Mouse (Mus musculus) left cerebral cortex, postnatal 14 days (tissue): Measurements from ENCODE around the gene Zfp526. TPM values are rescaled to one million over a fixed set of nuclear protein-coding genes. Genes with fewer than 3 reads are reported as not detected.

Experiments
- DNase-seq, 2 experiments: peaks; one replicate each; pipeline ENCODE4 v3.0.0; 2021 to 2022; ENCODE audit warnings: low spot score in 2 of 2, mixed read lengths in 1 of 2
- intact Hi-C: fragments of 180-260 bp; cut with DNase I; formaldehyde crosslinking; loops from one replicate; pipeline ENCODE4 v1.15.1; 2025
- total RNA-seq, 2 experiments: library from RNA; stranded (reverse); gene quantifications; 2 replicates each; pipeline ENCODE4 v1.2.3; 2021

Gene Zfp526
- total RNA-seq, 2 experiments from 2014 or later = 9.2 to 10.3 TPM

DNA sequence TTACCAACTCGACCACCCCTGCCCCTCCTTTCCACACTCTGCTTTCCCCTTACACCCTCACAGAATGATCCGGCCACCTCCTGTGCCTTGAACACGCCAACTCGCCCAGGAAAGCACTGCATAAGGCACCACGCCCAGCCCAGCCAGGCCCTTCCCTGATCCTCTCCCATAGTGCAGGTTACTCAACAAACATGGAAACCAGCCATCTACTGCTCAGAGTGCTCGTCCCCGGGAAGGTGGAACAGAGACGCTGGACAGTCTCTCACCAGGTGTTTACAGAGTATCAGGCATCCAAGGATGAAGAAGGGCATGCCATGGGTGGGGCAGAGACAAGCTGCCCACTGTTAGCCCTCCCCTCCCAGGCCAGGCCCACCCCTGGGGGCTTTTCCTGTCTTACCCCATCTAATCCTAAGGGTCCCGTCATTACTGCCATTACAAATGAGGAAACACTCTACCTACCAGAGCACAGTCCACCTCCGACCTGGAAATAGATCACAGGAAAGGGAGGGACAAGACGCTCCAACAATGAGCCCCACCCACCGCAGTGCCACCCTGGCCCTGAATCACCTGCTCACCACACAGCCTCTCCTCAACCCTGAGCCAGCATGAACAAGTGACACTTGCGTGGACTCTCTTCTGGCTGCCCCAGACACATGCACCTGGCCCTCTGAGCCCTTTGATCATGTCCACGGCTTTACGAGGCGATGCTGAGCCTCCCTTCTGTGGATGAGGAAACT lies 15.0 kb upstream of the Zfp526 start:
- intact Hi-C loops = no loop called here
- no peak for DNase-seq

DNA sequence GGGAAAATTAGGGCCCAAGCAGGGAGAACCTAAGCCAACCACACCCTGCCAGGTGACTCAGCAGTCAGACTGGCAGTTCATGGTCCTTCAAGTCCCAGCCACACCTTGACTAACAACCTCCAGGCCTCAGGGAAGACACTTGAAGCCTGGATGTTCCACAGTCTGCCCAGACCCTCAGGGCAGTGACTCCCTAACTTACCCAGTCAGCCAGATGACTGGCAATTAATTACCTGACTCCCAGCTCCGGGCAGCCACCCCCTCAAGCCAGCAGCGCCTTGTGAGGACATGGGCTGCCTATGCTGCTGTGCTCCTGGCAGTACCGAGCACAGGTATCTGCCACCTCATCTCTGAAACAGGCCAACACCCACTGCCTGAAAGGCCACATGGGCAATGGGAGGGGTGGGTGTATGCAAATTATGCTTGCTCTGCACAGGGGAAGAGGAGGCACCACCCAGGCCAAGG lies 12.0 kb upstream of the Zfp526 start:
- no peak for DNase-seq
- intact Hi-C loops = no loop called here

DNA sequence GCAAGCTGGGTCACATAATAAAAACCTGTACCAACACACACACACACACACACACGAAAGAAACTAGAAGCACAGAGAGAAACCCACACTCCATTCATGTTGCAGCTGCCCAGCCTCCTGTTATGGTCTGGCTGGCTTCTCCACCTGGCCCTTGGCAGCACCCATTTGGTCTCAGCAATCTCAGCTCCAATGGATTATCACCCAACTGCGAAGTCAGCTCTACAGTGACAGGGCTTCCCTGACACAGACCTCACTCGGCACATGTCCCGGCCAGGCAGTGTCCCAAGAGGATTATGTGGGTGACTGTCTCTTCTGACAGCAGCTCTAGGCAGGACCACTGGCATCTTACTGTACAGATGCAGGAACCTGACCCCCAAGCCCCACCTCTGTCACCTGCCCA lies 10.7 kb upstream of the Zfp526 start:
- DNase-seq = no peak
- intact Hi-C loops = no loop called here

DNA sequence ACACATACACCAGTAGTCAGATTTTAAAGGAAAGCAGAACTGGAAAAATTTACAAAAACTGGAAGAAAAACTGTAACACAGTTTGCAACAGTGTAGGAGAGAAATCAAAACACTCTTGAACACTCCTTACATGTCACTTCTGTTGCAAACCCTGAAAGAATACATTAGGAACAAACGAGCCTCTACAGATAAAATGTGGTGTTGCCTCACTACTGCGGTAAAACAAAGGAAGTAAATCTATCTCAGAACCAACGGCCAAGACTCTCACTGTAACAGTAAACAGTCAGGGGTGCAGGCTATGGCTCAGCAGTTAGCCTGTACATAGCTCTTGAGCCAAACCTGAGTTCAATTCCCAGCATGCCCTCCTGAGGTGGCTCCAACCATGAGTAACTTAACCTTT lies 8.1 kb upstream of the Zfp526 start:
- no peak for DNase-seq
- intact Hi-C loops = no loop called here

DNA sequence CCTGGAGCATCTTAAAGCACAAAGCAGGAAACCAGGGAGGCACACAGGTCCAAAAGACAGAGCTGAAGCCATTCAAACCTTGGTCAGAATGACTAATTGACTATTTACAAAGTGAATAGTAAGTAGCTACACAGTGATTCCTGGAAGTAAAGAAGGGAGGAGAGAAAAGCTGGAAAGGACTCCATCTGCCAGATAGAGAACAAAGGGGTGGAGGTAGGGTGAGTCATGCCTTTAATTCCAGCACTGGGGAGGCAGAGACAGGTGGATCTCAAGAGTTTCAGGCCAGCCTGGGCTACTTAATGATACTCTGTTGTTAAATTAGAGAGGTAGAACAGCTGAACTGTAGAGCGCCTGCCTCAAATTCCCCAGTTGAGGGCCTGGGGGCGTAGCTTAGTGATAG lies 7.1 kb upstream of the Zfp526 start:
- intact Hi-C loops = no loop called here
- no peak for DNase-seq

DNA sequence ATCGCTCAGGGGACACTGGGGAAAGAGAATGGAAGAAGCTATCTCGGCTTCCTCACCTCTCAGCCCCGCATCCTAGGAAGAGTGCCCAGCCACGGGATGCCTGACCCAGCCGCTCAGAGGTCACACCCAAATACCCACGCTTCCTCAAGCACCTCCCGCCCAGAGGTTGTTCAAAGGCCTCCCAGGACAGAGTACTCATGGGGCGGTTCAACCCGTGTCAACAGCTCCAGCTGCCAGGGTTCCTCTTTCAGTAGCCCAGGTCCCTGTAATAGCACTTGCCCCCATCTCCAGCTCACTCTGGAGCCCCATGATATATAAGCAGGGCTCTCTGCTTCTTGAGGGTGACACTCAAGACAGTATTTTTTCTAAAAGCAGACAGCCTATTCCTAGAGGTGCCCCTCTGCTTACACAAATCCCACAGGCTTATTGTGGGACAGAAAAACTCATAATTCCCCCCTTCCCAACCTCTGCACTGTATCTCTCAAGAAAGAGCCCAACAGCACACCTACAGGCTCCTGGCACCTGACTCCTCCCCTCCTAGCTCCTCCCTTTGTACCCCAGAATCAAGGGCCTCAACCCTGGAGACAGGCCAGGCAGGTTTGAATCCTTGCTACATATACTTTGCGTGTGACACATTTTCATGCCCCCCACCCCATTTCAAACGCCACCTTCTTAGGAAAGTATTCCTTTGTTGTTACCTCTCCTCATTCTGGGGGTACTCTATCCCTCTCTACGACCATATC lies 3.4 kb upstream of the Zfp526 start:
- intact Hi-C loops = no loop called here
- no peak for DNase-seq

DNA sequence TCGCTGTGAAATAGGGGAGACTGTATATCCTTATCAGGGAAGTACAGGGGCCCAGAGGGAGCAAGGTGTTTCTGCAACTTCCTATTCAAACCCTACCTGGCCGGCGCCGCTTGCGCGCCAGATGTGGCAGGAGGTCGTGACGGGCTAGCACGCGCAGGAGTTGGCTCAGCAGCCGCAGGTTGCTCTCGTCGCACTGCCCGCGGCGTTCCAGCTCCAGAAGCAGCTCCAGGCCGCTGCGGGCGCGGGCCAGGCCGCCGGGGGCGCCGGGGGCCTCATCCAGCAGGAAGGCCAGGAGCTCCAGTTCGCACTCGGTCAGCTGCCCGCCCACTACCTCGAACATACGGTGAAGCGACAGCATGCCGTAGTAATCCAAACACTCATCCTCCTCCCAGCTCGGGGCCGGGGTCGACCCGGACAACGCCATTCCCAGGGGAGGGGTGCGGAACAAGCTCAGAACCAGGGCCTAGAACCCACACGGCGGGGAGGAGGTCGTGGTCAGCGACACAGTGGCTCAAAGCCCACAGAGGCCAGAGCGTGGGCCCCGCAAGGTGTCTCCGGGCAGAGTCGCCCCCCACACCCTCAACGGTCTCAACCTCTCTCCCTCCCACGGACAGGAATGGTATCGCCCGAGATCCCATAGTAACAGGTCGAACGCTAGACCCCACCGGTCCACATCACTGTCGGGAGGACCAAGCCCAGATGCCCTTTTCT lies 2.4 kb upstream of the Zfp526 start:
- DNase-seq = peak in 1 of 2 experiments; percentile 37
- intact Hi-C loops = no loop called here

DNA sequence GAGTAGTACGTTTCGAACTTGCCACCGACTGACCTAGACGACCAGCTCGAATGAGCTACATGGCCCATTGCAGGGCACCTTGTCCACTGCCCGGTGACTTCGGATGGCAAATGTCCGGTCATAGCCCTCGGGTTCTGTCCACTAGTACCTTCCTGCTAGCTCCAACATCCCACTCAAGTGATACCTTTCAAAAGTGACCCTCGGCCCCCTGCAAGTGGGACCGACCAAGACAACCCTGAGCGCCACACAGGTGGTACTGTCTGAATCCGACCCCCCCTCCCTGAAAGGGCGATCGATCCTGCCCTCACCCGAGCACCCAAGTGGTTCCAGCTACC lies 1.8 kb upstream of the Zfp526 start:
- peak in 1 of 2 experiments; percentile 31 for DNase-seq

DNA sequence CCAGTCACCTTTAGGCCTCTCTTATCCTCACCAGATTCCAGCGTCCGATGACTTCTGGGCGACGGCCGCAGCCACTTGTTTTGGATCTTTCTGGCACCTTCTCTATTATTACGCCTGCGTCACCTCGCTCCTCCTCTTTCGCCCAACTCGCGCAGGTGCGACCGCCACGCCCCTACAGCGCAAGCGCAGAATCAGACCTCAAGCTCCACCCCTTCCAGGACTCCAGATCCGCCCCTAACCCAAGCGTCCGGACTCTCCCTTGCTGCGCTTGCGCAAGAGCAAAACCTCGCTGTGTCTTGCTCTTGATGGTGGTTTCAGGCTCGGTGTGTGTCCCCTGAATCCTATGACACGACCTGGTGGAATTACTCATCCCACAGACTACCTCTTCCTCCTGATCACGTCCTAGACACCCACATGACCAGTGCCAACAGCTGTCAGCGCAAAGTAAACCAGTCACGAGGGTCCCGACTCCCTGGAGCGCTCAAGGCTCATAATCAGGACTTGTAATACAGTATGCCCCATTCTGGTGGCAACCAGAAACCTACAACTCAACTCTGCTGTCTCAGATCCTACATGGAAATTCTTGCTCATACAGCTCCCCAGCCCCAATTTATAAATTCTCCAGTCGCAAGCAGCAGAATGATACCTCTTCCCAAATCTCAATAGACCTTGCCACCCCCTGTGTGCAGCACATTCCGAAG lies 1.3 kb upstream of the Zfp526 start:
- intact Hi-C loops = no loop called here
- DNase-seq = peak; percentile 94 to 95

More for the DNA sequence above, 1.8 kb upstream of the Zfp526 start:
- intact Hi-C loops = no loop called here

DNA sequence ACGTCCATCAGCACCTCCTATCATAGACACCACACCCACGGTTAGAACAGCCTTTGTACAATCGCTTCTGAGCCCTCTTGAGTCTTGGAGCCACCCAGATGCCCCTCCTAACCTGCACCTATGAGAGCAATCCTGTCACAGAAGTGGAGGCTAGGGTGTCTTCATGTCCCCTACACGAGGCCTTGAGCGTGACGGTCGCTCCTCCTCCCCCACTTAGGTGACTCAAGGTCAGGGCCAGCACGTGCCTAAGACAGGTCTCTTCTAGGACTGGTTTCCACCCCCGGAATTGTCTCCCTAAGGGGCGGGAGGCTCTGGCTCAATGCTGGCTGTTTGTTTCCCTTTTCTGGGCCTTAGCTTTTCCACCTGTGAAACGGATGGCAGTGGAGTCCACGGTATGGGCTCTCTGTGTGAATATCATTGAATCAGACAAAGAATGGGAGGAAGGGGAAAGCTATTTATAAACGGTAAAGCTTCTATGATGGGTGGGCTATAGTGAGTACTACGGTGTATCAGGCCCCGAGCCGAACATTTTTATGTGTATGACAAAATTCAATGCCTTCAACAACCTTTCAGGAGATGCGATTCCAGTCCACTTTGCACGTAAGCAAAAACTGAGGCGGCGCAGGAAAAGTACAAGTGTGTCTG lies 646 bp upstream of the Zfp526 start, which contains the start of gene Dedd2:
Gene Dedd2, minus strand, starts transcription at position 159 of the 645 bp plus-strand sequence.
- DNase-seq = no peak
- intact Hi-C loops = no loop called here

DNA sequence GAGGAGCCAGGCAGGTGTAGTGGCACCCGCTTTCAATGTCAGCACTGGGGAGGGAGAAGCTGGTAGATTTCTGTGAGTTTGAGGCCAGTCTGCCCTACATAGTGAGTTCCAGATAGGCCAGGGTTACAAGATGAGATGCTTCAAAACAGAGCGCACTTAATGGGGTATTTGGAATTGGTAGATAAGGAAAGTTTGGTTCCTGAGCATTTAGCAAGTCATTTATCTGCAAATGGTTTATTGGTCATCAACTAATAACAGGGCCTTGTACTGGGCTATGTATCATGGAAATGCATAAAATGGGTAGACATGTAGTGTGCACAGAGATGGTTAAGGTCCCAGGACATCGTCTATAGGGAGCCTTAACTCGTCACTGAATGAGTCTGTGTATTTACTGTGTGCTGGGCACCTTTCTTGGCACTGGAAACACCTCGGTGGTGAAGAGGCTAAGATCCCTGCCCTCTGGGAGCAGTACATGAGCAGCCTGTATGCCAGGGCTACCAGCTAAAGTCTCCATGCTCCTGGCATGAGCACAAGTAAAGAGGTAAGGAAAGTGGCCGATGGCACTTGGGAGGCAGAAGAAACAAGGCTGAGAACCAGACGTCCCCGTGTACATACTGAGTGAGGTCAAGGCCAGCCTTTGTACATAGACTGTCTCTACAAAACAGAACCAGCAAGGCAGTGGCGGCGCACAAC lies 1.2 kb downstream of the Zfp526 start:
- intact Hi-C loops = no loop called here
- DNase-seq = no peak

DNA sequence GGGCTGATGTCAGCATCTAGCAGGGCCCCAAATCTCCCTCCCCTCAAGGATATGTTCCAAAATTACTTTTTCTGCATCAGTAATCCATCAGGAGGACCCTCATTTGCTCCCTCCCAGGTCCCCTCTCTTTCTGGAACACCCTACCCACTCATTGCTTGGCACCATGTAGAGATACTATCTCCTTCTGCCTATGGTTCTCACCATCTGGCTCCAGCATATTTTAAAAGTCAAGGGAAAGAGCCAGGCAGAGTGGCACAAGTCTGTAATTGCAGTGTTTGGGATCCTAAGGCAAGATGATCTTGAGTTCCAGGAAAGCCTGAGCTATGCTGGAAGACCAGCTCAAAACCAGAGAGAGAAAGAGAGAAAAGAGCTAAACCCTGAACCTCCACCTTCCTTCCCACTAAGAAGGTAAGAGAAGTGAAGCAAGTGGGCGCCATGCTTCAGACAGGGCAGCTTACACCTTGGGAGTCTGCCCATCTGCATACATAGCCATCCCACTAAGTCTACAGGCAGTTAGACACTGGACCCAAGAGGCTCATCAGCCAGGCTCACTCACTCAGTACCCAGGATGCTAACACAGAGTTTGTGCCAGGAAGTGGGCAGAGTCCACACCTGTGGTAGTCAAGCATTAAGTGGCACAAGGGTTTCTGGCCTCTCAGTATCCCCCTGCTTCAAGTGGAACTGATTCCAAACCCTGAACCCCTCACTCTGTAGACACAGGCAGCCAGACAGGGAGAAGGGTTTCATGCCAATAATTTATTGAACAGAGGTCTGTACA lies 6.5 kb downstream of the Zfp526 start:
- intact Hi-C loops = no loop called here
- DNase-seq = no peak

DNA sequence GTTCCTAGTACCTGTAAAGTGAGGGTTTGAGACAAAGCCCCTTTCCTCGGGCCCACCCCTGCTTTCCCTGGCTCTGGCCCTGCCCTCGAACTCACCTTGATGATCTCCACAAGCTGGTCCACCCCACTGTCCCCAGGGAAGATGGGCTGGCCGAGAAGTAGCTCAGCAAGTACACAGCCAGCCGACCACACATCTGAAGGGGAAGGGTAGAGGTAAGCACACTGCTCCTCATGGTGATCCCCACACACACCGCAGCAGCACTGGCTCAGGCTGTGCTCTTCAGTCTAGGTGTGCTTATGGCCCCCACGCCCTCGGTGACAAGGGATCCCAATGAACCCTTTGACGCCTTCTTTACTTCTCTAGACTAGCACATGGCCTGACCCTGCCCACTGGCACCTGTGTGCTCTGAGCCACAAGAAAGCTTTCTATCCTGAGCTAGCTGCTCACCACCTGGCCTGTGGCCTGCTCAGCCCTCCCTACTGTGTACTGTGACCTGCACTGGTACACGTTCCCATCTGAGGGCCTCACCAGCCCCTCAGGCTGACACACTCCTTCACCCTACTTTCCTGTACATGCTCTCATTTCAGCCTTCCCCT lies 9.6 kb downstream of the Zfp526 start:
- intact Hi-C loops = no loop called here
- no peak for DNase-seq

DNA sequence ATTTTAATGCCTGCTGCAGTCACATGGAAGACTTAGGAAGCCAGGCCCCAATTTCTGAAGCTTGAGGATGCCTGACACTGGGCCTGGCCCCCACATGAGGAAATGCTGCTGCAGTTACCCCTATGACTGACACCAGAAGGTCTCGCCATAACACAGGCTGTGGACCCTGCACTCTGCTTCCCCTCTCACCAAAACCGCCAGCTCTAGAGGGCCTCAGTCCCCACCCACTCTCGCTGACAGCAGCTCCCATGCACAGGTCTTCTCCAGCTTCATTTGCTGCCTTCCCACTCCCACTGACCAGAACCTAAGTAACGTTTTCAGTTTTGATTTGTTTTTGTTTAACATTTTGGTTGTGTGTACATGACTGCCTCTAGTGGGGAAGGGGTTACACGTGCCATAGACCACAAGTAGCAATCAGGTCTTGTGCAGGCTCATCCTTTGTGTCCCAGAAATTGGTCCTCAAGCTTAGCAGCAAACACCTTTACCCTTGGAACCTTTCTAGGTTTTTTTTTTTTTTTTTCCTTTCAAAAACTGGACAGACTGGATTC lies 10.9 kb downstream of the Zfp526 start:
- no peak for DNase-seq
- intact Hi-C loops = no loop called here

DNA sequence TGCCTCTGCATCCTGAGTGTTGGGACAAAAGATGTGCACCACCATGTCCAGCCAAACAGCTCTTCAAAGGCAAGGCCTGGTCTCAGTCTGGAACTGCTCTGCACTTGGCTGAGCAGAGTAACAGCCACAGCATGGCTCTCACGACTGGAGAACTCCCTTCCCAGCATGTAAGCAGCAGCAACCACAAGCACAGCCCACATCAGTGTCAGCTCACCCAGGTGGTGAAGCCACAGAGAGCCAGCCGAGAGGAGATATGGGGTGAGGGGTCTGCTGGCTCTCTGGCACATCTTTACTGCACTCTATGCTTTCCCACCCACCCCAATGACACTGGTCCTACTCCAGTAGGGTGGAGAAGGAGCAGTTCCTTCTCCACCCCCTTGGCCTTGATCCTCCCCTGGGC lies 11.8 kb downstream of the Zfp526 start:
- DNase-seq = no peak
- intact Hi-C loops = no loop called here

DNA sequence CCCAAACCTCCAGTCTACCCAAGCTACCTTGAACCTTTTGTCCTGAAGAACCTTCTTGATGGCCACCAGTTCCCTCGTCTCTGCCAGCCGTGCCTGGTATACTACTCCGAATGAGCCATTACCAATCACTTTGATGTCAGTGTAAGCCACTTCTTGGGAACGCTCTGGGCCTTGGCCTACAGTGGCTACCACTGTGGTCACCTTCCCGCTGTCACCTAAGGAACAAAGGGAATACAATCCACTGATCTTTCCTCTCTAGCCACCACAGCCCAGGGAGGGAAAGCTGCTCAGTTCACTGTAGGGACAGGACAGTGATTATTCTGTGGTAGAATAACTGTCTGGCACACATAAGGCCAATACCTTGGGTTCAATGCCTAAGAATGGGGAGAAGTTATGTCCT lies 14.3 kb downstream of the Zfp526 start:
- no peak for DNase-seq
- intact Hi-C loops = no loop called here

DNA sequence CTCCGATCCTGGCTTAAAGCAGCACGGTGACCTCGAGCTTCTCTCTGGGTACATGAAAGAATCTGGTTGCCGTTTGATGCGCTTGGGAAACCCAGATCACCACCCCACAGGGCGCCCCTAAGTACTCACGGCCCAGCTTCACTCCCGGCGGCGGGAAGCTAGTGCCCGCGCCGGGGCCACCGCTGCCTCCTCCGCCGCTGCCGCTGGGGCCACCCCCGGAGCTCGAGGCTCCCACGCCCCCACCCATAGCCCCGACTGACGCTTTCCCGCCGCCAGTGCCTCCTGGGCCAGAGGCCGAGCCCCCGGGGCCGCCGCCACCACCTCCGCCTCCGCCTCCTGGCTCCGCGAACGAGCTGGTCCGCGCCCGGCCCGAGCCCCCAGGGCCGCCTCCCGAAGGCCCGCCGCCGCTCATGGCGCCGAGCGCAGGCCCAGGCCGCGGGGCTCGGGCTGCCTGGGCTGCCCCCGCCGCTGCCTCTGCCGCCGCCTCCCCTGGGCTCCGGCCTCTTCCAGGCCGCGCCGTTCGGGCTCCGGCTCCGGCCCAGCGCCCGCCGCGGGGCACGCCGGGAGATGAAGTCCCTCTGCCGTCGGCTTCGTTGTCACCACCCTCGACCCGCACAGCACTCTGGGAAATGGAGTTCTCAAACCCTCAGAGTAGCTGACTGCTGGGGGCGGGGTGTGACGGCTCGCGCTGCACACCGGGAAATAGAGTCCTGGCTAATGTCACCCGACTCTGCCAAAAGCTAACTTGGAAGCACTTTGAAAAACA lies 16.2 kb downstream of the Zfp526 start, which contains the start of gene Gsk3a:
Gene Gsk3a, minus strand, starts transcription at position 603 of the 766 bp plus-strand sequence.
- intact Hi-C loops = loop anchor here (2.0 kb wide), 1 partner anchor 79 kb away; the partner anchor contains the start of gene Megf8
- peak; percentile 98 for DNase-seq
